Mouse (Mus musculus) bone marrow macrophage, adult 2 months (primary cell): ENCODE data around the gene Tyro3. TPM values are rescaled to one million over a fixed set of nuclear protein-coding genes. Genes with fewer than 3 reads are reported as not detected.
A peak's percentile ranks its signal among the peaks of the same experiment; 100 is the strongest.

Experiments
- H3K27ac ChIP-seq: 2 replicates; pipeline ENCODE4 v1.5.1; 2012; ENCODE audit warnings: low read depth, low read length; ENCODE audit not compliant: insufficient read depth
- H3K4me1 ChIP-seq: 2 replicates; pipeline ENCODE4 v1.6.1; 2012; ENCODE audit warnings: low read length; ENCODE audit not compliant: control insufficient read depth, insufficient read depth
- H3K4me3 ChIP-seq: 2 replicates; pipeline ENCODE4 v1.5.1; 2012; ENCODE audit warnings: mild to moderate bottlenecking, low read length, moderate library complexity; ENCODE audit not compliant: insufficient read depth
- CTCF ChIP-seq: IDR thresholded peaks from 2 replicates; pipeline ENCODE4 v1.5.1; 2012; ENCODE audit warnings: low read depth, mild to moderate bottlenecking, low read length, moderate library complexity
- POLR2A ChIP-seq: IDR thresholded peaks from 2 replicates; pipeline ENCODE4 v1.6.1; 2012; ENCODE audit warnings: mild to moderate bottlenecking, low read depth, low read length, borderline replicate concordance
- polyA plus RNA-seq: library from polyadenylated mRNA; stranded (reverse); fragments of >200 nt; gene quantifications from 2 replicates; pipeline ENCODE4 v1.2.4, GENCODE M21; 2012; ENCODE audit not compliant: missing spikeins, insufficient read depth, insufficient read length

The Tyro3 gene
- not detected in 2 replicates for polyA plus RNA-seq

GRCm38 (mm10) chr2:119797279-119797783 lies at the start of gene Tyro3:
Gene Tyro3, plus strand, starts transcription at chr2:119797733.
- Histone ChIP-seq H3K4me1 (0 out of 2 replicates have a peak, but pooled peaks cover 3% of the 10 kb centered on the region), H3K4me3 (no peak within 1 kb of the TSS), H3K27ac (no peak within 1 kb of the TSS)
- TF ChIP-seq CTCF, result no peak
- no peak for TF ChIP-seq POLR2A

- H3K4me3 ChIP-seq, result no peak overlapping the region
- TF ChIP-seq POLR2A (no peak), CTCF (no peak)
- no peaks in the 10 kb centered on the region for H3K4me1 ChIP-seq
- H3K27ac ChIP-seq, result no peak overlapping the region
Observed at GRCm38 (mm10) chr2:119749260-119749659, 48.3 kb upstream of the Tyro3 start.

GRCm38 (mm10) chr2:119757601-119758100 lies 39.9 kb upstream of the Tyro3 start:
- no peak for TF ChIP-seq POLR2A
- TF ChIP-seq CTCF, result no peak

GRCm38 (mm10) chr2:119758101-119758843 lies 39.3 kb upstream of the Tyro3 start:
- Histone ChIP-seq H3K4me1 (no peaks in the 10 kb centered on the region), H3K4me3 (peak overlapping the region; percentile 61), H3K27ac (no peak overlapping the region)
- TF ChIP-seq CTCF (no peak), POLR2A (no peak)

More at GRCm38 (mm10) chr2:119757601-119758100, 39.9 kb upstream of the Tyro3 start:
- Histone ChIP-seq H3K4me3 (peak overlapping the region; percentile 61), H3K27ac (no peak overlapping the region), H3K4me1 (no peaks in the 10 kb centered on the region)

- Histone ChIP-seq H3K27ac (no peak overlapping the region), H3K4me3 (peak overlapping the region; percentile 61)
- TF ChIP-seq CTCF, result no peak
- no peak for TF ChIP-seq POLR2A
Observed at GRCm38 (mm10) chr2:119758844-119759835, 38.4 kb upstream of the Tyro3 start.

GRCm38 (mm10) chr2:119760251-119760650 lies 37.3 kb upstream of the Tyro3 start, which contains the start of gene Ltk:
Gene Ltk, minus strand, starts transcription at chr2:119760431.
- TF ChIP-seq POLR2A (no peak), CTCF (no peak)
- peaks cover 3% of the 10 kb centered on the region; the same call in 1 of the 2 replicates for H3K4me1 ChIP-seq
- no peak within 1 kb of the TSS for H3K4me3 ChIP-seq
- no peak within 1 kb of the TSS for H3K27ac ChIP-seq

More at GRCm38 (mm10) chr2:119758844-119759835, 38.4 kb upstream of the Tyro3 start:
- no peaks in the 10 kb centered on the region for H3K4me1 ChIP-seq

GRCm38 (mm10) chr2:119762276-119762675 lies 35.3 kb upstream of the Tyro3 start:
- Histone ChIP-seq H3K27ac (no peak overlapping the region), H3K4me1 (peaks cover 3% of the 10 kb centered on the region; the same call in 1 of the 2 replicates), H3K4me3 (no peak overlapping the region)
- no peak for TF ChIP-seq POLR2A
- no peak for TF ChIP-seq CTCF

- H3K27ac ChIP-seq, result no peak overlapping the region
- TF ChIP-seq POLR2A (no peak), CTCF (no peak)
- H3K4me1 ChIP-seq, result peaks cover 3% of the 10 kb centered on the region; the same call in 1 of the 2 replicates
- no peak overlapping the region for H3K4me3 ChIP-seq
Observed at GRCm38 (mm10) chr2:119763924-119764323, 33.6 kb upstream of the Tyro3 start.

GRCm38 (mm10) chr2:119767246-119767645 lies 30.3 kb upstream of the Tyro3 start:
- no peak for TF ChIP-seq POLR2A
- no peak for TF ChIP-seq CTCF
- no peak overlapping the region for H3K4me3 ChIP-seq
- H3K27ac ChIP-seq, result no peak overlapping the region
- peaks cover 3% of the 10 kb centered on the region; the same call in 1 of the 2 replicates for H3K4me1 ChIP-seq
